Mouse (Mus musculus) myocyte (in vitro differentiated cells): ENCODE data around the gene Ufd1. TPM values are rescaled to one million over a fixed set of nuclear protein-coding genes. Genes with fewer than 3 reads are reported as not detected.
"Not testable (repeated sequence)": the region's sequence is repeated elsewhere in the genome, so short reads cannot be mapped to it uniquely, and the experiment has no call there.

ENCODE experiments used
- H3K27me3 ChIP-seq: one replicate; pipeline ENCODE4 v1.6.1; 2011; ENCODE audit not compliant: control insufficient read depth, insufficient read depth, insufficient read length
- H3K36me3 ChIP-seq: one replicate; pipeline ENCODE4 v1.6.1; 2011; ENCODE audit not compliant: control insufficient read depth, insufficient read depth
- H3K4me2 ChIP-seq: one replicate; pipeline ENCODE4 v1.6.1; 2011; ENCODE audit warnings: low read depth, control low read depth
- H3K4me3 ChIP-seq: one replicate; pipeline ENCODE4 v1.5.1; 2011; ENCODE audit warnings: mild to moderate bottlenecking, control low read depth, moderate library complexity
- H3K79me2 ChIP-seq: one replicate; pipeline ENCODE4 v1.6.1; 2011; ENCODE audit not compliant: control insufficient read depth, insufficient read depth
- H3ac ChIP-seq: one replicate; pipeline ENCODE4 v1.6.1; 2011; ENCODE audit not compliant: control insufficient read depth, insufficient read length
- CEBPB ChIP-seq: IDR thresholded peaks from 2 replicates; pipeline ENCODE4 v1.6.1; 2011; ENCODE audit warnings: mild to moderate bottlenecking, moderate library complexity; ENCODE audit not compliant: poor library complexity, insufficient read depth, severe bottlenecking
- E2F4 ChIP-seq: IDR thresholded peaks from one replicate; pipeline ENCODE4 v1.6.1; 2011; ENCODE audit warnings: mild to moderate bottlenecking, control low read depth, moderate library complexity; ENCODE audit not compliant: insufficient read depth
- MAX ChIP-seq: IDR thresholded peaks from one replicate; pipeline ENCODE4 v1.6.1; 2011; ENCODE audit warnings: low read depth, mild to moderate bottlenecking, control low read depth
- MYOD1 ChIP-seq, 3 experiments: IDR thresholded peaks; one replicate each; pipeline ENCODE4 v1.6.1; 2011; ENCODE audit warnings: control low read depth in 2 of 3, low read depth in 2 of 3, mild to moderate bottlenecking in 2 of 3, moderate library complexity in 1 of 3; ENCODE audit not compliant: insufficient read length in 2 of 3, control insufficient read depth in 1 of 3
- MYOG ChIP-seq, 3 experiments: IDR thresholded peaks; one replicate each; pipeline ENCODE4 v1.6.1; 2011; ENCODE audit warnings: control low read depth in 2 of 3, low read depth in 2 of 3, mild to moderate bottlenecking in 2 of 3; ENCODE audit not compliant: insufficient read length in 2 of 3, control insufficient read depth in 1 of 3, insufficient read depth in 1 of 3
- POLR2A ChIP-seq: IDR thresholded peaks from one replicate; pipeline ENCODE4 v1.6.1; 2011; ENCODE audit warnings: low read depth, mild to moderate bottlenecking, control low read depth, moderate library complexity; ENCODE audit not compliant: insufficient read length
- POLR2AphosphoS2 ChIP-seq: IDR thresholded peaks from one replicate; pipeline ENCODE4 v1.6.1; 2011; ENCODE audit warnings: low read depth, control low read depth; ENCODE audit not compliant: insufficient read length
- REST ChIP-seq: IDR thresholded peaks from one replicate; pipeline ENCODE4 v1.6.1; 2011; ENCODE audit warnings: mild to moderate bottlenecking, control low read depth, moderate library complexity; ENCODE audit not compliant: insufficient read depth, insufficient read length
- SRF ChIP-seq: IDR thresholded peaks from one replicate; pipeline ENCODE4 v1.6.1; 2011; ENCODE audit warnings: low read depth; ENCODE audit not compliant: control insufficient read depth, insufficient read length
- TCF12 ChIP-seq: IDR thresholded peaks from one replicate; pipeline ENCODE4 v1.6.1; 2011; ENCODE audit warnings: mild to moderate bottlenecking, control low read depth; ENCODE audit not compliant: poor library complexity, insufficient read depth, severe bottlenecking
- TCF3 ChIP-seq: IDR thresholded peaks from one replicate; pipeline ENCODE4 v1.6.1; 2011; ENCODE audit warnings: low read depth, control low read depth; ENCODE audit not compliant: insufficient read length
- USF1 ChIP-seq: IDR thresholded peaks from one replicate; pipeline ENCODE4 v1.6.1; 2011; ENCODE audit warnings: low read depth, mild to moderate bottlenecking, control low read depth, moderate library complexity
- polyA plus RNA-seq: library from polyadenylated mRNA; unstranded; fragments of >200 nt; fragmentation: generic; extraction: Trizol; gene quantifications from one replicate; pipeline ENCODE4 v1.2.1, GENCODE M21; 2012; ENCODE audit warnings: missing spikeins

Gene Ufd1
- polyA plus RNA-seq, 1 experiment = 32.0 TPM

DNA sequence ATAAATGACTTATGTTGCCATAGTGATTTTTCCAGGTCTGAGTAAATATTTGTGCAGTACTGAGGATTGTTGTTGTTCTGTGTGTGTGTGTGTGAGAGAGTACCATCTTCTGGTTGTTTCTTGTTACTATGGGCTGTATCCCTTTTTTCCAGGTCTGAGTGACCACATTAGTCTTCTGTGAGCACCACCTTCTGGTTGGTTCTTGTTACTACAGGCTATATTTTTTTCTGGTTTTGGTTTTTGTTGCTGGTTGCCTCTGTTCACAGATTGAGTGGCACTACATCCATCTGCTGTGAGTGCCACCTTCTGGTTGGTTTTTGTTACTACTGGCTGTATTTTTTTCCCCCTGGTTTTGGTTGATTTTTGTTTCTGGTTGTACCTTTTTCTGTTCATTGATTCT is 47.0 kb downstream of the Ufd1 start:
- H3K4me2 ChIP-seq = no peak overlapping the region
- no peak overlapping the region for H3K4me3 ChIP-seq
- no peaks in the 10 kb centered on the region for H3K27me3 ChIP-seq
- H3K79me2 ChIP-seq = no peaks in the 10 kb centered on the region
- H3K36me3 ChIP-seq = no peaks in the 10 kb centered on the region
- no peak overlapping the region for H3ac ChIP-seq
- TF ChIP-seq MYOG (IDR thresholded peaks at IDR 0.05; ENCODE audit: control insufficient read depth in 1 of 3, insufficient read depth in 1 of 3, insufficient read length in 2 of 3, low read depth in 2 of 3) (no peak), TCF3 (no peak), E2F4 (no peak)

DNA sequence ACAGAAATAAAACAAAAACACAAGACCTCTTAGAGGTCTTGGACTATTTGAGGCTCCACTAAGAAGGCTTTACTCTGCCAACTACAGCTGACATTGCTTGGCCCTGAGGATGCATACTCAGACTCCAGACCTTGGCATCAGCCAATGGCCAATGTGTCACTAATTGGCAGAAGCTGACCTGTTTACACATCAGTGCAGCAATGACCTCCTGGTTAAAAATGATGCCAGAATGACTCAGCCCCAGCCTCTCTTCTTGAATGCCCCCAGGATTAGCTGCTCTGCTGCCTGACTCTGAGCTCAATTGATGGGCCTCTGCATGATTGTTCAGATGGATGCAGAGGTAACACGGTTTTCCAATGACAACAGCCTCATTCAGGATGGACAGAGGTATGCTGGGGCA is 48.6 kb downstream of the Ufd1 start:
- Histone ChIP-seq H3ac (no peak overlapping the region), H3K79me2 (no peaks in the 10 kb centered on the region), H3K27me3 (no peaks in the 10 kb centered on the region), H3K36me3 (no peaks in the 10 kb centered on the region), H3K4me2 (no peak overlapping the region), H3K4me3 (no peak overlapping the region)
- TF ChIP-seq MYOD1 (IDR thresholded peaks at IDR 0.05; ENCODE audit: control insufficient read depth in 1 of 3, insufficient read length in 2 of 3, low read depth in 2 of 3) = no peak
- TF ChIP-seq CEBPB = no peak
- TF ChIP-seq REST = no peak
- no peak for TF ChIP-seq TCF12
- no peak for TF ChIP-seq USF1
- TF ChIP-seq POLR2AphosphoS2 = no peak
- TF ChIP-seq TCF3 = no peak
- no peak for TF ChIP-seq MYOG (IDR thresholded peaks at IDR 0.05; ENCODE audit: control insufficient read depth in 1 of 3, insufficient read depth in 1 of 3, insufficient read length in 2 of 3, low read depth in 2 of 3)
- no peak for TF ChIP-seq SRF
- TF ChIP-seq MAX = no peak
- TF ChIP-seq POLR2A = no peak
- no peak for TF ChIP-seq E2F4

DNA sequence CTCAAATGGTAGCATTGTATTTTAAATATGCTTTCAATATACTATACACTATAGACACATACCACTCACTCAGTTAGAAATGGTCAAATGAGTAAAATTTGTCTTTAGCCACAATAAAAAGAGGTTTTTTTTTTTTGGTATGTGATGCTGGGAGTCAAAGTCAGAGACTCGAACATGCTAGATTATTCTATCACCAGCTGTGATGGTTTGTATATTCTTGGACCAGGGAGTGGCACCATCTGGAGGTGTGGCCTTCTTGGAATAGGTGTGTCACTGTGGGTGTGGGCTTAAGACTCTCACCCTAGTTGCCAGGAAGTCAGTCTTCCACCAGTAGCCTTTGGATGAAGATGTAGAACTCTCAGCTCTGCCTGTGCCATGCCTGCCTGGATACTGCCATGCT is 58.9 kb downstream of the Ufd1 start:
- peaks cover 15% of the 10 kb centered on the region for H3K36me3 ChIP-seq
- H3K4me2 ChIP-seq, H3K79me2 ChIP-seq, H3ac ChIP-seq, H3K4me3 ChIP-seq, H3K27me3 ChIP-seq: not testable (repeated sequence)

DNA sequence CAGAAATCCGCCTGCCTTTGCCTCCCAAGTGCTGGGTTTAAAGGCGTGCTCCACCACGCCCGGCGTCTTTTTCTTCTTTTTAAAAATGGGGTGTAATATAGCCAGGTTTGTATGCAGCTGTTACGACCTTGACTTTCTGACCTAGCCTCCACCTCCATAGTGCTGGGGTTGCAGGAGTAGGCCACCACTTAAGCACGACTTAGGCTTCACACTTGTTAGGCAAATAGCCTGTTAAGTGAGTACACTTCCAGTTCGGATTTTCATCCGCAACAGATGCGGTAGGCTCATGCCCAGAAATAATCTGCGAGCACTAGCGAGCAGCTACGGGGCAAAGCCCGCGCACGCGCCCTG is 64.5 kb downstream of the Ufd1 start:
- TF ChIP-seq E2F4 (no peak), POLR2AphosphoS2 (no peak), TCF3 (no peak), TCF12 (no peak), CEBPB (no peak), SRF (no peak), MAX (no peak), REST (no peak), USF1 (no peak), POLR2A (no peak), MYOG (IDR thresholded peaks at IDR 0.05; ENCODE audit: control insufficient read depth in 1 of 3, insufficient read depth in 1 of 3, insufficient read length in 2 of 3, low read depth in 2 of 3) (no peak), MYOD1 (IDR thresholded peaks at IDR 0.05; ENCODE audit: control insufficient read depth in 1 of 3, insufficient read length in 2 of 3, low read depth in 2 of 3) (no peak)
- peaks cover 35% of the 10 kb centered on the region for H3K79me2 ChIP-seq
- peaks cover 14% of the 10 kb centered on the region for H3K36me3 ChIP-seq
- H3K27me3 ChIP-seq = no peaks in the 10 kb centered on the region
- H3K4me3 ChIP-seq = peak overlapping the region; percentile 88
- peak overlapping the region; percentile 92 for H3K4me2 ChIP-seq
- peak overlapping the region; percentile 59 for H3ac ChIP-seq

DNA sequence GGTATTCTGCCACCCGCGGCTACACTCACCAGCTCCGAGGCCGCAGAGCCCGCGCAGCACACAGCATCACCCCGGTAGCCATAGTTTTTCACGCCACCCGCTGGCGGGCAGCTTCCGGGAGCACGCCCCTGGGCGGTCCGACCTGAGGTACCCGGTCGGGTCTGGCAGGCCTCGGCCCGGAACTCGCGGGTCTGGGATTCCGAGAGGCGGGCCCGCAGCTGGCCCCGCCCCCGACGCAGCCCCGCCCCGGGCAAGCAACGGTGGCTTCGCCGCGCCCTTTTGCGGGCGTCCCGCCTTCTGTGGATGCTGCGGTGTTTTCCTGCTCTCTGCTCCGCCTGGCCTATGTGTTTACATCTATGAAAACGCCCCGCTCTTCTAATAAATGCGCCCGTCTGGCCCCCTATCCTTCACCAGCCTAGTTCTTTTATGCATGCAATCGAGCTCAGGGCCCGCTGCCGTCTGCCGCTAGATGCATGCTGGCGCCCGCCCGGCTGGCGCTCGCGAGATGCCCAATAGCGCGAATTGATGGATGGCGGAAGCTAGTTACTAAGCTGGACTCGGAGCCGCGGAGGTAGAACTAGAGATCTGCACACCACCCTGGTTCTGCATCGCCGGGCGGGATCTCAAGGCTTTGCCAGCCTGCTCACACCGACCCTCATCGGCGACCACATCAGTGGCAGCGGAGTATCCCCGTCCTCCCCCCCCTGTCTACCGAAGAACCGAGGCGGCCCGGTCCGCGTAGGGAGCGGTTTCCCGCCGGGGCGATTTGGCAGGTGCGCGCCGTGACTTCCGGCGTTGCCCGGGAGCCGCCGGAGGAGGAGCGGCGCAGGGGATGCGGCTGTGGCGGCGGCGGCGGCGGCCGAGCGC is 65.1 kb downstream of the Ufd1 start, which contains the start of the genes Mrpl40 and Hira:
TSS of gene Mrpl40 (minus strand) at position 421 of the 867 bp plus-strand sequence.
TSS of gene Hira (plus strand) at position 596 of the 867 bp plus-strand sequence.
- Histone ChIP-seq H3K27me3 (no peaks in the 10 kb centered on the region), H3K36me3 (peaks cover 9% of the 10 kb centered on the region), H3K4me3 (peak within 1 kb of the TSS; percentile 88), H3K4me2 (peak within 1 kb of the TSS; percentile 92), H3ac (peak within 1 kb of the TSS; percentile 59), H3K79me2 (peaks cover 41% of the 10 kb centered on the region)
- TF ChIP-seq MYOG (IDR thresholded peaks at IDR 0.05; ENCODE audit: control insufficient read depth in 1 of 3, insufficient read depth in 1 of 3, insufficient read length in 2 of 3, low read depth in 2 of 3) (peak in 2 of 3 experiments; percentile 19 to 37), POLR2A (peak; percentile 88), SRF (no peak), MYOD1 (IDR thresholded peaks at IDR 0.05; ENCODE audit: control insufficient read depth in 1 of 3, insufficient read length in 2 of 3, low read depth in 2 of 3) (peak in 1 of 3 experiments; percentile 41), USF1 (no peak), TCF3 (no peak), REST (no peak), TCF12 (no peak), POLR2AphosphoS2 (peak; percentile 85), MAX (no peak)
